Mouse (Mus musculus) limb, embryonic 14.5 days (tissue): ENCODE data around the gene Mindy2. TPM values are rescaled to one million over a fixed set of nuclear protein-coding genes. Genes with fewer than 3 reads are reported as not detected.

ENCODE experiments used
- ATAC-seq: fragments of 200-750 bp; cut with Nextera tagmentation; 2 replicates; pipeline ENCODE4 v1.8.0; 2017; ENCODE audit warnings: low read depth, moderate number of reproducible peaks, moderate TSS enrichment; ENCODE audit not compliant: low FRiP score
- DNase-seq: peaks from one replicate; pipeline ENCODE4 v3.0.0-alpha.2; 2015; ENCODE audit warnings: low spot score
- H3K27ac ChIP-seq: fragments of 300-500 bp; sonication (generic); replicated peaks from 2 replicates; pipeline ENCODE4 v1.5.1; 2014; ENCODE audit warnings: low read depth, mild to moderate bottlenecking, low read length, moderate library complexity, mixed read lengths
- H3K27me3 ChIP-seq: fragments of 300-500 bp; sonication (generic); 2 replicates; pipeline ENCODE4 v1.6.1; 2014; ENCODE audit warnings: low read length, mixed read lengths; ENCODE audit not compliant: control insufficient read depth, insufficient read depth
- H3K36me3 ChIP-seq: fragments of 300-500 bp; sonication (generic); 2 replicates; pipeline ENCODE4 v1.6.1; 2014; ENCODE audit warnings: mild to moderate bottlenecking, low read length, moderate library complexity, mixed read lengths; ENCODE audit not compliant: control insufficient read depth, insufficient read depth
- H3K4me1 ChIP-seq: fragments of 300-500 bp; sonication (generic); 2 replicates; pipeline ENCODE4 v1.6.1; 2014; ENCODE audit warnings: antibody characterized with exemption, low read length, mixed read lengths; ENCODE audit not compliant: control insufficient read depth, insufficient read depth
- H3K4me2 ChIP-seq: fragments of 300-500 bp; sonication (generic); replicated peaks from 2 replicates; pipeline ENCODE4 v1.6.1; 2014; ENCODE audit warnings: low read depth, mild to moderate bottlenecking, low read length, moderate library complexity; ENCODE audit not compliant: severe bottlenecking
- H3K4me3 ChIP-seq: fragments of 300-500 bp; sonication (generic); replicated peaks from 2 replicates; pipeline ENCODE4 v1.5.1; 2014; ENCODE audit warnings: low read length
- H3K9ac ChIP-seq: fragments of 300-500 bp; sonication (generic); 2 replicates; pipeline ENCODE4 v1.6.1; 2014; ENCODE audit warnings: mild to moderate bottlenecking, low read depth, low read length, moderate library complexity; ENCODE audit not compliant: severe bottlenecking
- H3K9me3 ChIP-seq: fragments of 300-500 bp; sonication (generic); 2 replicates; pipeline ENCODE4 v1.6.1; 2016; ENCODE audit warnings: low read length; ENCODE audit not compliant: control insufficient read depth
- POLR2A ChIP-seq: fragments of 200-500 bp; IDR thresholded peaks from 2 replicates; pipeline ENCODE4 v1.8.0; 2012; ENCODE audit warnings: inconsistent platforms, mild to moderate bottlenecking, moderate library complexity, borderline replicate concordance; ENCODE audit not compliant: insufficient read depth, insufficient read length; ENCODE audit errors: extremely low read depth
- WGBS: fragments of 180-500 bp; shearing (Covaris S2); extraction: QIAGEN DNeasy Blood & Tissue Kit; methylation state at CpG from one replicate; pipeline ENCODE4 v1.1.7; 2014; 5-methylcytosine and 5-hydroxymethylcytosine counted together
- polyA plus RNA-seq, 2 experiments: library from polyadenylated mRNA; depleted of rRNA in 1 of 2; stranded (reverse) in 1 of 2; unstranded in 1 of 2; fragments of >200 nt; fragmentation: Nextera tagmentation in 1 of 2; extraction: Ambion mirVana in 1 of 2; gene quantifications; 2 replicates each; pipeline versions ENCODE4 v1.2.1 to v1.2.3; 2012 to 2014

Gene Mindy2
- polyA plus RNA-seq (2012; rRNA removed) (6.1 and 6.3 TPM in 2 replicates), polyA plus RNA-seq (2014; fragmentation: Nextera tagmentation; extraction: Ambion mirVana) (13.0 and 13.1 TPM in 2 replicates)

- DNase-seq (peak; percentile 95), ATAC-seq (peak; percentile 99)
- 2% methylated on average over 65 of the region's 67 CpGs for WGBS
- Histone ChIP-seq H3K4me2 (peak within 1 kb of the TSS; percentile 88), H3K36me3 (no peaks in the 10 kb centered on the region), H3K9ac (peak within 1 kb of the TSS; percentile 82), H3K4me3 (peak within 1 kb of the TSS; percentile 87), H3K27me3 (no peaks in the 10 kb centered on the region), H3K27ac (peak within 1 kb of the TSS; percentile 88), H3K4me1 (peaks cover 12% of the 10 kb centered on the region; the same call in 1 of the 2 replicates), H3K9me3 (no peaks in the 10 kb centered on the region)
- TF ChIP-seq POLR2A = peak; percentile 90; the same call in 1 of the 2 replicates
Measured at GRCm38 (mm10) chr9:70657013-70657967, at the start of gene Mindy2. Mindy2 (minus strand) TSS chr9:70657174.

GRCm38 (mm10) chr9:70706444-70706843 lies 49.5 kb upstream of the Mindy2 start:
- no peak overlapping the region for H3K27ac ChIP-seq
- no peaks in the 10 kb centered on the region for H3K4me1 ChIP-seq
- H3K4me3 ChIP-seq = no peak overlapping the region
- TF ChIP-seq POLR2A = no peak
- ATAC-seq (no peak), DNase-seq (no peak)
- H3K27me3 ChIP-seq = no peaks in the 10 kb centered on the region
- H3K9me3 ChIP-seq = no peaks in the 10 kb centered on the region
- H3K9ac ChIP-seq = no peak overlapping the region
- H3K36me3 ChIP-seq = peaks cover 8% of the 10 kb centered on the region; the same call in 1 of the 2 replicates
- WGBS = 100% methylated on average over 1 of the region's 1 CpGs
- no peak overlapping the region for H3K4me2 ChIP-seq

GRCm38 (mm10) chr9:70703597-70704203 lies 46.7 kb upstream of the Mindy2 start:
- WGBS = 91% methylated on average over 5 of the region's 5 CpGs
- no peak for TF ChIP-seq POLR2A

GRCm38 (mm10) chr9:70698090-70698489 lies 41.1 kb upstream of the Mindy2 start:
- no peak for DNase-seq
- no peaks in the 10 kb centered on the region for H3K9me3 ChIP-seq
- H3K27ac ChIP-seq = no peak overlapping the region
- no peak overlapping the region for H3K4me2 ChIP-seq
- H3K4me3 ChIP-seq = no peak overlapping the region
- no peak for TF ChIP-seq POLR2A
- no peak for ATAC-seq
- H3K4me1 ChIP-seq = no peaks in the 10 kb centered on the region
- WGBS = 83% methylated on average over 1 of the region's 1 CpGs
- H3K36me3 ChIP-seq = no peaks in the 10 kb centered on the region
- H3K9ac ChIP-seq = no peak overlapping the region
- no peaks in the 10 kb centered on the region for H3K27me3 ChIP-seq

More at GRCm38 (mm10) chr9:70703597-70704203, 46.7 kb upstream of the Mindy2 start:
- H3K9ac ChIP-seq = no peak overlapping the region
- peaks cover 8% of the 10 kb centered on the region; the same call in 1 of the 2 replicates for H3K36me3 ChIP-seq
- H3K4me1 ChIP-seq = no peaks in the 10 kb centered on the region
- ATAC-seq = no peak
- no peak overlapping the region for H3K4me3 ChIP-seq
- no peak overlapping the region for H3K27ac ChIP-seq
- no peaks in the 10 kb centered on the region for H3K9me3 ChIP-seq
- H3K4me2 ChIP-seq = no peak overlapping the region
- no peak for DNase-seq
- H3K27me3 ChIP-seq = no peaks in the 10 kb centered on the region

GRCm38 (mm10) chr9:70695723-70696122 lies 38.7 kb upstream of the Mindy2 start:
- ATAC-seq = no peak
- Histone ChIP-seq H3K27ac (no peak overlapping the region), H3K27me3 (no peaks in the 10 kb centered on the region), H3K4me2 (no peak overlapping the region), H3K9me3 (no peaks in the 10 kb centered on the region), H3K4me1 (no peaks in the 10 kb centered on the region), H3K9ac (no peak overlapping the region), H3K4me3 (no peak overlapping the region), H3K36me3 (no peaks in the 10 kb centered on the region)
- DNase-seq = no peak
- no peak for TF ChIP-seq POLR2A
- WGBS = 79% methylated on average over 2 of the region's 2 CpGs
